Comparison of ENCODE assay signal across 10 mouse cellular contexts in the genomic region with DNA sequence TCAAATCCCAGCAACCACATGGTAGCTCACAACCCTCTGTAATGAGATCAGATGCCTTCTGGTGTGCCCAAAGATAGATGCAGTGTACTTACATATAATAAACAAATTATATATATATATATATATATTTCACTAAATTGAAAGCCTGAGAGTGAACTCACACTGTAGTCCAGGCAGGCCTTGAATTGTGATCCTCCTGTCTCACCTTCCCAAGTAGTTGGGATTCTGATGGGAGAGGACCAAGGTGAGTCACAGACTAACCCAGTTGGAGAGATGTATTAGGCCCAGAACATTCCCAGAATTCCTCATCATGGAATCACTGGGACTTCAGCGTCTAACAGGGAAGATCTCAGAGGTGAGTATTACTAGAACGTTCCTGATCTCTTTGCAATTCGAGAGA. TPM values are rescaled to one million over a fixed set of nuclear protein-coding genes. Genes with fewer than 3 reads are reported as not detected.
DNase-seq lines count a peak whose midpoint lies in the region; ATAC-seq and TF ChIP-seq lines count a peak whose summit lies in the region.
"Had no signal": no experiment of that assay in that cellular context is flagged by ENCODE, and none has a peak within 500 bp of the region (broad histone marks: within the 10 kb centered on the region; RNA-seq: fewer than 3 reads in every experiment).

A gene (plus strand): TSS at position 301 of the 400 bp plus-strand sequence.

- H3K4me1 ChIP-seq in heart, embryonic 15.5 days (replicated peaks): peaks cover 13% of the 10 kb centered on the region
- peaks cover 11% of the 10 kb centered on the region; the same call in 1 of the 2 replicates for H3K4me1 ChIP-seq in E14TG2a.4 (replicated peaks; ENCODE audit: low read depth, low read length)
- H3K4me1 ChIP-seq in forebrain, embryonic 13.5 days: peaks cover 11% of the 10 kb centered on the region; the same call in 1 of the 2 replicates
- H3K4me1 ChIP-seq in liver, embryonic 12.5 days: 0 out of 2 replicates have a peak, but pooled peaks cover 4% of the 10 kb centered on the region

- no peaks in the 10 kb centered on the region for H3K36me3 ChIP-seq in heart, embryonic 15.5 days
- no peaks in the 10 kb centered on the region for H3K36me3 ChIP-seq in E14TG2a.4 (ENCODE audit: insufficient read depth, low read length)
- H3K36me3 ChIP-seq in forebrain, embryonic 13.5 days (ENCODE audit: poor library complexity, severe bottlenecking): no peaks in the 10 kb centered on the region
- no peaks in the 10 kb centered on the region for H3K36me3 ChIP-seq in liver, embryonic 12.5 days

- H3K27me3 ChIP-seq in heart, embryonic 15.5 days: no peaks in the 10 kb centered on the region
- peaks cover 19% of the 10 kb centered on the region for H3K27me3 ChIP-seq in E14TG2a.4 (ENCODE audit: insufficient read depth, low read length)
- H3K27me3 ChIP-seq in forebrain, embryonic 13.5 days: no peaks in the 10 kb centered on the region
- H3K27me3 ChIP-seq in liver, embryonic 12.5 days (replicated peaks): no peaks in the 10 kb centered on the region
- H3K27me3 ChIP-seq: CH12.LX had no signal

- peak within 1 kb of the TSS; percentile 2; the same call in 1 of the 2 replicates for H3K27ac ChIP-seq in heart, embryonic 15.5 days
- peak within 1 kb of the TSS; percentile 4; the same call in 1 of the 2 replicates for H3K27ac ChIP-seq in forebrain, embryonic 13.5 days
- H3K27ac ChIP-seq in liver, embryonic 12.5 days: peak within 1 kb of the TSS; percentile 17; the same call in 1 of the 2 replicates

- ATAC-seq in heart, embryonic 15.5 days (replicated peaks; ENCODE audit: insufficient number of reproducible peaks, insufficient read depth, low FRiP score, low read depth): no peak
- no peak for ATAC-seq in forebrain, embryonic 13.5 days
- ATAC-seq in liver, embryonic 12.5 days: no peak

- no peaks in the 10 kb centered on the region for H3K9me3 ChIP-seq in heart, embryonic 15.5 days (replicated peaks)
- no peaks in the 10 kb centered on the region for H3K9me3 ChIP-seq in E14TG2a.4 (ENCODE audit: low read length)
- no peaks in the 10 kb centered on the region for H3K9me3 ChIP-seq in forebrain, embryonic 13.5 days (replicated peaks)
- no peaks in the 10 kb centered on the region for H3K9me3 ChIP-seq in liver, embryonic 12.5 days (replicated peaks)

- intact Hi-C loops in heart, postnatal 25 days (cut with DNase I): no loop called here

- peak within 1 kb of the TSS; percentile 34 for H3K4me3 ChIP-seq in heart, embryonic 15.5 days
- peak within 1 kb of the TSS; percentile 30; the same call in 1 of the 2 replicates for H3K4me3 ChIP-seq in E14TG2a.4 (replicated peaks; ENCODE audit: low read length)
- H3K4me3 ChIP-seq in forebrain, embryonic 13.5 days: peak within 1 kb of the TSS; percentile 3
- no peak within 1 kb of the TSS for H3K4me3 ChIP-seq in liver, embryonic 12.5 days
- H3K4me3 ChIP-seq: myocyte had no signal

- H3K9ac ChIP-seq in heart, embryonic 15.5 days: peak within 1 kb of the TSS; percentile 41; the same call in 1 of the 2 replicates
- H3K9ac ChIP-seq in forebrain, embryonic 13.5 days: peak within 1 kb of the TSS; percentile 27; the same call in 1 of the 2 replicates
- no peak within 1 kb of the TSS for H3K9ac ChIP-seq in liver, embryonic 12.5 days

- H3K4me2 ChIP-seq in heart, embryonic 15.5 days: peak within 1 kb of the TSS; percentile 60
- peak within 1 kb of the TSS; percentile 37 for H3K4me2 ChIP-seq in forebrain, embryonic 13.5 days
- H3K4me2 ChIP-seq in liver, embryonic 12.5 days: peak within 1 kb of the TSS; percentile 31

- no peak for DNase-seq in heart, postnatal 25 days (ENCODE audit: low spot score)
- DNase-seq in adrenal gland, postnatal 14 days: no peak
- no peak for DNase-seq in gastrocnemius, adult 18-20 months (ENCODE audit: low spot score)
- DNase-seq in cerebellum, adult 18-20 months: no peak

- WGBS in heart, embryonic 15.5 days: 51% methylated on average over 3 of the region's 3 CpGs
- 86% methylated on average over 3 of the region's 3 CpGs for WGBS in forebrain, embryonic 13.5 days
- WGBS in liver, embryonic 12.5 days (ENCODE audit: insufficient replicate concordance): 59% methylated on average over 3 of the region's 3 CpGs

- TF ChIP-seq CTCF in E14TG2a.4 (conservative IDR thresholded peaks at IDR 0.05; ENCODE audit: low read length): no peak

RNA-seq across cellular contexts. Expression of the gene that starts here (rescaled TPM):
- polyA plus RNA-seq in heart, embryonic 15.5 days (2015; fragmentation: Nextera tagmentation; extraction: Ambion mirVana): 2.3 and 4.0 TPM in 2 replicates
- 1 to 10 TPM; 1.1 to 2.4 TPM for total RNA-seq in heart, postnatal 25 days (2021)
- 3.8 and 5.2 TPM in 2 replicates for polyA plus RNA-seq in forebrain, embryonic 13.5 days (2015; fragmentation: Nextera tagmentation; extraction: Ambion mirVana)
- 1.3 and 1.6 TPM in 2 replicates for polyA plus RNA-seq in liver, embryonic 12.5 days (2016; fragmentation: Nextera tagmentation; extraction: Ambion mirVana)
- total RNA-seq in adrenal gland, postnatal 14 days (2021): 2.7 and 2.9 TPM in 2 replicates
- total RNA-seq in gastrocnemius, adult 18-20 months (2021): 1 to 10 TPM; 1.2 to 1.7 TPM
